Mouse (Mus musculus) central nervous system, embryonic 18 days (tissue): ENCODE data around the gene Sult6b1. TPM values are rescaled to one million over a fixed set of nuclear protein-coding genes. Genes with fewer than 3 reads are reported as not detected.

Source experiments
- polyA plus RNA-seq: library from polyadenylated mRNA; depleted of rRNA; stranded (reverse); fragments of >200 nt; gene quantifications from 2 replicates; pipeline ENCODE4 v1.2.3, GENCODE M21; 2012; rRNA removed

Gene Sult6b1
- 0.11 TPM in 1 of 2 replicates, not detected in the other for polyA plus RNA-seq

DNA sequence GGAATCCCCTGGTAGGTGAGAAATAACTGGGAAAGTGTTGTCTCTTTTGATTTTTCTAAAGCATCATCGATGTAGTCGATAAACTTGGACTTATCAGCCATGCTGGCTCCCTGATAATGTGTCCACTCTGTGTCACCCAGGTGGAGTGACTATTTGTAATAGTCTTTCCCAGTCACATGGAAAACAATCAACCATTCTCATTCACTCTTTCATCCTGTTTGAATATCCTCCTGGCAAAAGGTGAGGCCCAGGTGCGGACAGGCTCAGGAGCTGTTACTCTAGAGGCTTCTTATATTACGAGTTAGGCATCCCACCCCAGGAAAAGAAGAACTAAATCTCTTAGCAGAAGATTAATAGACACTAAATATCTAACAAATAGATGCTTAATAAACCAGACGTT, at the start of gene Sult6b1:
Sult6b1 (minus strand) TSS at position 101 of the 400 bp plus-strand sequence.

DNA sequence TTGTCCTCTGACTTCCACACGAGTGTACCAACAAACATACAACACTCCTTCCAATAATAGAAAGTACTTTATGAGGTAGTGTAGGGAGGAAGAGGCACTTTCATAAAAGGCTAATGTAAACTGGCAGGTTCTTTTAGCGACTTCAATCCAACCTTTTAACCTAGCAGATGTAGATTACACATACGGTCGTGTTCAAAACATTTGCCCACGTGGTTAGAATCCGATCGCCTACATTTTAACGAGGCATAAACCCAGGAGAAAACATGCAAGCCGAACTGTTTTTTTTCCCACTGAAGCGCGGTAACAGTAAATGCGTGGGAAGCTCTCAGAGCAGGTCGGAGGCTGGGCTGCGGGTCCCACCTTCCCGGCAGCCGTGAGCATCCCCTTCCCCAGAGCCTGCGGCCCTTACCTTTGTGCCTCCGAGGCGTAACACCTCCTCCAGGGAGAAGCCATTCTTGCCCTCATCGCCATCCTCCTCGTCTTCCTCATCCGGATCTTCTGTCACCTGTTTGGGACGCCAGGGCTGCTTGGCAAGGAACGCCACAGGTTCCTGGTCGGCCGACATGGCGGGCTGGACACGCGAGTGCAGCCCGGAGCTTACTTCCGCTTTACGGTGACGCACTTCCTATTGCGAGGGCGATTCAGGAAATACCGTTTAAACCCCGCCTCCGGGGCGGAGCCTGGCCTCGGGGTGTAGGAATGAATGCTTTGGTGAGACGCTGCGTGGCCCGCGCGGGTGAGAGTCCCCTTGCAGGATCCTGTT, 29.9 kb upstream of the Sult6b1 start, which contains the start of the genes Cebpz and Ndufaf7:
Cebpz (minus strand) TSS at position 601 of the 763 bp plus-strand sequence.
Ndufaf7 (plus strand) TSS at position 671 of the 763 bp plus-strand sequence.

DNA sequence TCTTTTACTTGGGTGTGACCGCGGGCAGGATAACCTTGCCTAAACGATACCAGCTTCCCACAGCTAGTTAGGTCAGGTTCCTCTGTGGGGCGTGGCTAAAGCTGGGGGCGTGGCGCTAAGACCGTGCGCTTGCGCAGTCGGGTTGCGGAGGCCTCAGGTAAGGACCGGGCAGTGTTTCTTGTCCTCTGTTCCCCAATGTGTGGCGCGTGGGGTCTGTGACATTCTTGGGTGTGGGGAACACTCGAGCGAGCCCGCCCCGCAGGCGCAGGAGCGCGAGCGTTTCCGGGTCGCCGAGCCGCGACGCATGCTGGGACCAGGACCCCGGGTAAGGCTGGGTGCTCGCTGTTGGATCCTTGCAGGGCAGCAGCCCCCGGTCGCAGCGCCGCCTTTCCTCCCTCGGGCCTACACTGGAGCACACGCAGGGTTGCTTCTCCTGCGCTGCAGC, 9.6 kb upstream of the Sult6b1 start, which contains the start of gene Cebpzos:
Cebpzos (plus strand) TSS at position 132 of the 445 bp plus-strand sequence.

DNA sequence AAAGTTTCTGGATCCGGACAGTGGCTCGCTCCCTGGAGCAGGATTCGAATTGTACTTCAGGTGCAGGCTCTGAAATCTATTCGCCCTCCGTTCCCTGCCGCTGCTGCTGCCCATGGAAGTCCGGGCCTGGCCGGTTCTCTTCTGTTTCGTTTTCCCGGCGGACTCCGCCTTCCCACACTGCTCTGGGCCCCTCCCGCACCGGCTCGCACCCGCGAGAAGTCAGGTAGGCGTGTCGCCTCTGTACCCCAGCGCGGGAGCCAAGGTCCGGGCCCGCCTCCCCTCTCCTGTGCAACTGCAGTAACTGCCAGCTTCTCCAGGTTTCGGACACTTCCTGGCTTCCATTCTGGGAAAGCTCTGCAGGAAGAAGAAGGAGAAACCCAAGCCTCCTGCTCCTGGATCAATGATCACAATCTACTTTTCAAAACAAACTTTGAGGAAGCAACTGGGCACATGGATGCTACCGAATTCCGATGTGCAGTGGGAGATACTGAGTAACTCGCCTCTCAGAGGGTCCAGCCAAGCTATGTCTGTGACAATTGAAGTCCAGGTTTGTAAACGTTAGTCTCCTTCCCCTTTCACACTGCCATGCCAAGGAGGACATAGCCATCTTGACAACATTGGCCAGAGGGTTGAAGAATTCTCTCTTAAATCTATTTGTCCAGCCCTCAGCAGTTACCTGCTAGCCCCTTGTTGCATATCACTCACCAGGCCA, 24.2 kb downstream of the Sult6b1 start, which contains the start of gene Eif2ak2:
Eif2ak2 (minus strand) TSS at position 173 of the 712 bp plus-strand sequence.

DNA sequence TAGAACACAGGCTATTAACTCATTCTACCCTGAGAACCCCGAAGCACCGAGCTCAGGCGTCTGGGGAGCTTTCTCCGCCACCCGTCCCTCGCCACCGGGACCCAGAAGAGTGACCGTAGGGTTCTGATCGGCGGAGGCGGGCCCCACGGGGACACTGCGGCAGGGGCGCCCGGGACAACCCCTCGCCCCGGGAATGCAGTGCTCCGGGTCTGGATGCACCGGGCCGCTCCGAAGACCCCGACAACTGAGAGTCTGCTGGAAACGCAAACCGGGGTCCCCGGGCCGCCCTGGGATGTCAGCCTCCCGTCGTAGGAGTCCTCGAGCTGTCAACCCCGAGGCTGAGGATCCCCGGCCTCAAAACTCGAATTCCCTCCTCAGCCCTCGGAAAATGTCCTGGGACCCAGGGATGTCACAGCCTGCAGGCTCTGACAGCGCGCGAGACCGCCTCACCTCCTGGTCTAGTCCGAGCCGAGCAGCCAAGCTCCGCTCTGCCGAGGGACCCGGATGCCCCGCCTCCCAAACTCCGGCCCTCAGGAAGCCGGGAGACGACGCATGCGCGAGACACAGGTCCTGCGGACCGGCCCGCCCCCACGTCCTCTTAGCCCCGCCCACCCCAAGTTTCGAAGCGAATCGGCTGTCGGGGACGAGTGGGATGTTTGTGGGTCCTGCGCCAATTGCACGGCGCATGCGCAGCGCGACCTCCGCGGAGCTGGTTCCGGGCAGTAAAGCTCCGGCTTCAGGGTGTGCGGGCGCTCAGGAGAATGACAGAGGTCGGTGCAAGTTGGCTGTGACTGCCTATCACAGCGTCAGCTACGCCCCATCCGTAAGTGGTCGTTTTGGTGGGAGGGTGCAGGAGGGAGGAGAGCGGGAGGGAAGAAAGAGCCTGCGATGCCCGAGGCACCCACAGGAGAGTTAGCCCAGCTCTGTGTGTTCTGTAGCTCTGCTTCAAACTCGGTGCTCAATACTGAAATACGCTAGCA, 71.6 kb downstream of the Sult6b1 start, which contains the start of the genes Heatr5b and Gpatch11:
Heatr5b (minus strand) TSS at position 509 of the 980 bp plus-strand sequence.
Gpatch11 (plus strand) TSS at position 712 of the 980 bp plus-strand sequence.

Other genes with a start within 250 kb of the Sult6b1 start
- gene Strn, start 169.8 kb downstream of the Sult6b1 start, polyA plus RNA-seq = 12.3 and 12.7 TPM in 2 replicates
- gene Heatr5b, start 71.6 kb downstream of the Sult6b1 start, polyA plus RNA-seq = 31.5 and 32.3 TPM in 2 replicates
- 25.1 and 29.8 TPM in 2 replicates for gene Gpatch11, start 71.4 kb downstream of the Sult6b1 start, polyA plus RNA-seq
- 1.5 and 2.0 TPM in 2 replicates for gene Eif2ak2, start 24.4 kb downstream of the Sult6b1 start, polyA plus RNA-seq
- 44.3 and 51.9 TPM in 2 replicates for gene Cebpzos, start 9.5 kb upstream of the Sult6b1 start, polyA plus RNA-seq
- 20.8 and 21.3 TPM in 2 replicates for gene Cebpz, start 30.1 kb upstream of the Sult6b1 start, polyA plus RNA-seq
- 42.6 and 44.5 TPM in 2 replicates for gene Ndufaf7, start 30.1 kb upstream of the Sult6b1 start, polyA plus RNA-seq
- gene Prkd3, start 113.8 kb upstream of the Sult6b1 start, polyA plus RNA-seq = 17.8 and 19.4 TPM in 2 replicates
- 16.9 and 19.5 TPM in 2 replicates for gene Qpct, start 144.9 kb upstream of the Sult6b1 start, polyA plus RNA-seq